Mouse (Mus musculus) limb, embryonic 13.5 days (tissue): ENCODE results near the gene Tmem260. TPM values are rescaled to one million over a fixed set of nuclear protein-coding genes. Genes with fewer than 3 reads are reported as not detected.

Experiments
- ATAC-seq: fragments of 200-750 bp; cut with Nextera tagmentation; 2 replicates; pipeline ENCODE4 v1.8.0; 2017; ENCODE audit warnings: low read depth, moderate number of reproducible peaks, moderate TSS enrichment; ENCODE audit not compliant: low FRiP score
- H3K27ac ChIP-seq: fragments of 300-500 bp; sonication (generic); 2 replicates; pipeline ENCODE4 v1.5.1; 2015; ENCODE audit warnings: inconsistent platforms, mild to moderate bottlenecking, moderate library complexity
- H3K27me3 ChIP-seq: fragments of 300-500 bp; sonication (generic); 2 replicates; pipeline ENCODE4 v1.6.1; 2015; ENCODE audit warnings: mild to moderate bottlenecking, inconsistent platforms
- H3K36me3 ChIP-seq: fragments of 300-500 bp; sonication (generic); 2 replicates; pipeline ENCODE4 v1.6.1; 2015; ENCODE audit warnings: inconsistent platforms, mild to moderate bottlenecking, moderate library complexity
- H3K4me1 ChIP-seq: fragments of 300-500 bp; sonication (generic); 2 replicates; pipeline ENCODE4 v1.6.1; 2015; ENCODE audit warnings: inconsistent platforms
- H3K4me2 ChIP-seq: fragments of 300-500 bp; sonication (generic); replicated peaks from 2 replicates; pipeline ENCODE4 v1.6.1; 2015; ENCODE audit warnings: inconsistent platforms, mild to moderate bottlenecking, moderate library complexity
- H3K4me3 ChIP-seq: fragments of 300-500 bp; sonication (generic); 2 replicates; pipeline ENCODE4 v1.5.1; 2015; ENCODE audit warnings: moderate library complexity, mild to moderate bottlenecking, inconsistent platforms
- H3K9ac ChIP-seq: fragments of 300-500 bp; sonication (generic); 2 replicates; pipeline ENCODE4 v1.6.1; 2015; ENCODE audit warnings: mild to moderate bottlenecking, inconsistent platforms
- H3K9me3 ChIP-seq: fragments of 300-500 bp; sonication (generic); 2 replicates; pipeline ENCODE4 v1.6.1; 2016; ENCODE audit warnings: inconsistent platforms
- WGBS: fragments of 180-500 bp; shearing (Covaris S2); methylation state at CpG from one replicate; pipeline ENCODE4 v1.1.7; 2015; 5-methylcytosine and 5-hydroxymethylcytosine counted together
- polyA plus RNA-seq: library from polyadenylated mRNA; unstranded; fragments of >200 nt; fragmentation: Nextera tagmentation; extraction: Ambion mirVana; gene quantifications from 2 replicates; pipeline ENCODE4 v1.2.1, GENCODE M21; 2015

Tmem260 gene
- polyA plus RNA-seq, 1 experiment from 2014 or later: 28.2 TPM

DNA sequence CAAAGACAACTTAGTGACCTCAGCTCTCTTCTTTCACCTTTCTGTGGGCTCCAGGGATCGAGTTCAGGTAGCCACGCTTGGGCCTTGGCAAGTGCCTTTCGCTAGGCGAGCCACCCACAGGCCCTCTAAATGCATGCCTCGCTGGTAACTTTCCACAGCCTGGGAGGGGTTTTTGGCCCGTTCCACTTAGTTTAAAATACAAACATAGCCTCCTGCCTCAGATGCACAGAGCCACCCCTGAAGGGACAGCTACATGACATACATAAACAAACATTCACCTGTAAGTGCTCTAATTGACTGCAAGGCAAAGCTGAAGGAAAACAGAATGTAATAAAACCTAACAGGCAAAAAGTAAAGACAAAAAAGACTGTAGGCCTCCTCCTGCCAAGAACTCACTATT is 79.1 kb downstream of the Tmem260 start:
- Histone ChIP-seq H3K4me3 (no peak overlapping the region), H3K4me2 (no peak overlapping the region), H3K27me3 (no peaks in the 10 kb centered on the region), H3K27ac (no peak overlapping the region), H3K9me3 (no peaks in the 10 kb centered on the region), H3K36me3 (no peaks in the 10 kb centered on the region), H3K4me1 (no peaks in the 10 kb centered on the region), H3K9ac (no peak overlapping the region)
- ATAC-seq: no peak
- WGBS: 51% methylated on average over 6 of the region's 6 CpGs

DNA sequence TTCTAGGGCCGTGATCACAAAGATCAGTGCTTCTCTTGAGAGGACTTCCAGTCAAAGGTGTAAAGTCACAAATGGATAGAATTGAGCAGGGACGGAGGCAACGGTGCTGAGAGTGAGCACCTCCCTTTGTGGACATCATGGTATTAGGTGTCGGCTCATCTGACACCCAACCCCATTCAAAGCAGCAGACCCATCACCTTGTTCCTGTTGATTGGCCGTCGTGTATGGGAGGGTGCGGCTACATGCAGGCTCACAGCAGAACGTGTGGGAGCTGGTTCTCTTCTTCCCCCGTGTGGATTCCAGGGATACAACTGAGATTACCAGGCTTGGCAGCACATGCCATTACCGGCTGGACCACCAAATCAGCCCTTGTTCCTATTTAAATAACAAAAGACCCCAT is 84.7 kb downstream of the Tmem260 start:
- Histone ChIP-seq H3K9ac (no peak overlapping the region), H3K36me3 (no peaks in the 10 kb centered on the region), H3K27me3 (no peaks in the 10 kb centered on the region), H3K27ac (no peak overlapping the region), H3K4me1 (no peaks in the 10 kb centered on the region), H3K9me3 (no peaks in the 10 kb centered on the region), H3K4me3 (no peak overlapping the region), H3K4me2 (no peak overlapping the region)
- ATAC-seq: no peak
- 51% methylated on average over 10 of the region's 10 CpGs for WGBS

DNA sequence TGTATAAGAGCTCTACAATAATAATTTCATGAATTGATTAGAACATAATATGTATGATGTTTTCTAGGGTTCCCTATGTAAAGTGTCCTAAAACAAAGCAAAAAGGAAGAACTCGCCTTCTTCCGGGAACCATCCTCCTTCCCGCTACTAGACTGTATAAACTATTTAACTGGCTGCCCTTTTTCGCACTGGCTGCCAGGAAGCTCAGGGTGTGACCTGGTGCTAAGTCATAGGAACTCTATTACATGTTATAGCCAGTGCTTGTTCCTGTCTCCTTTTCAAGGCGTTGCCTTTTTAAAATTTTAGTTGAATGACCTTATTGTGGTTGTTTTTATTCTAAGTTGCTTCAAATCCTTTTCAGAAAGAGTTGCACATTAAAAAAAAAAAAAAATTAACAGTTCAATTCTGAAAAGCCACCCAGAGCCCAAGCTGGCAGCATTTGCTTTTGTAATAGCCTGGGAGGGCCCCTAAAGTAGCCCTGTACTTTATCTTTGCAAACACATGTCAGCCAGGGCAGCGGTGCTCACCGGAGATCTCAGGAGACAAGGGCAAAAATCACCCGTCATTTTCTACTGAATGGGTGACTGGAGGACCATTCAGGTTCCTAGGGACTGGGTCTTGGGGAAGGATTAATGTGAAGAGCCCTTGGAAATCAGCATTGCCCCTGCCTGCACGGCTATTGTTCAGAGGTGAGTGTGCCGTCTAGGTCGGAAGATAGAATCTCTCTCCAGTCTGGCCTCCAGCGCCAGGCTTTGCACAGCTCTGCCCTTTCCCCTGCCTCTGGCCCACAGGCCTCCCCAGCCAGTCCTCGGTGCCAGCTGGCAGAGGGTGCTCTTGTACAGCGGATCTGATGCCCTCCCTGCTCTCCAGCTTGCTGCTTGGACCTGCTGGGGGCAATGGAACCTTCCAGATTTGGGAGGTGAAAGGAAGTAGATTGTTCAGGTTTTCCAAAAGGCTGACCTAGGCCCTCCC is 92.2 kb downstream of the Tmem260 start:
- WGBS: 79% methylated on average over 14 of the region's 14 CpGs
- Histone ChIP-seq H3K4me3 (no peak overlapping the region), H3K27me3 (peaks cover 14% of the 10 kb centered on the region), H3K4me1 (peaks cover 4% of the 10 kb centered on the region; the same call in 1 of the 2 replicates), H3K9me3 (no peaks in the 10 kb centered on the region), H3K27ac (no peak overlapping the region), H3K4me2 (no peak overlapping the region), H3K9ac (no peak overlapping the region), H3K36me3 (no peaks in the 10 kb centered on the region)
- ATAC-seq: no peak

DNA sequence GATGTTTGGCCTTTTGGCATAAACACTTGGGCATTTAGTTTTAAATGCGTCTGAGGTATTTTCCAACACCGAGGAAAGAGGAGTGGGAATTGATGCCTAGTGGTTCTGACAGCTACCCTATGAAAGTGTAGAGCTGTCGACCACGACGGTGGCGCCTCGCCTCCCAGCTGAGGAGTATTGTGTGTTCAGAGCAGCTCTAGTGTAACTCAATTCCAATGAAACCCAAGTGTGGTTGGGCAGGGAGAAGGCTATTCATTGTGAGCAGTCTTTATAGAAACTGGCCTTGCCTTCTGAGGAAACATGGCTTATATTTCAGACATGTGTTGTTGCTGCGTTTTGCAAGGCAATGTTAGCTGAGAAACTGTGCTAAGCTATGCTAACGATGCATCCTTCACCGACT is 99.2 kb downstream of the Tmem260 start:
- 71% methylated on average over 10 of the region's 10 CpGs for WGBS
- no peaks in the 10 kb centered on the region for H3K4me1 ChIP-seq
- H3K9ac ChIP-seq: no peak overlapping the region
- H3K4me2 ChIP-seq: no peak overlapping the region
- H3K9me3 ChIP-seq: no peaks in the 10 kb centered on the region
- ATAC-seq: no peak
- H3K4me3 ChIP-seq: no peak overlapping the region
- H3K36me3 ChIP-seq: no peaks in the 10 kb centered on the region
- peaks cover 15% of the 10 kb centered on the region for H3K27me3 ChIP-seq
- H3K27ac ChIP-seq: no peak overlapping the region

DNA sequence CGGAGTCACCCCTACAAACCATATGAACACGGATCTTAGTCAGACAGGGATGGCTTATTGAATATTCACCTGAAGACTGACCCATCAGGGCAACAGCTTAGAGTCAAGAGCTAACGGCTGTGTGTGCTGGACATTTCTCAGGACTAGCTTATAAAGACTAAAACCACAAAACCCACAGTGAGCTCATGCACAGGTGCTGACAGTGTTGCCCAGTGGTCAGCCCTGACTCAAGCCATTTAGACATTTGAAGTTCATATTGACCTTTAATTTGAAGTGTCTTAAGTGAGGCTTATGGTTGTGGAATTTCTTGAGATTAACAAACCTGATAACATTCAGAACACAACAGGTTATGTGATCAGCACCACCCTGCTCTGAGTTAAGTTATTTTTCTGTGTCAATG is 100.1 kb downstream of the Tmem260 start:
- Histone ChIP-seq H3K27ac (no peak overlapping the region), H3K9ac (no peak overlapping the region), H3K4me2 (no peak overlapping the region), H3K4me3 (no peak overlapping the region), H3K9me3 (no peaks in the 10 kb centered on the region), H3K27me3 (peaks cover 12% of the 10 kb centered on the region), H3K4me1 (no peaks in the 10 kb centered on the region), H3K36me3 (no peaks in the 10 kb centered on the region)
- WGBS: 91% methylated on average over 3 of the region's 3 CpGs
- no peak for ATAC-seq

DNA sequence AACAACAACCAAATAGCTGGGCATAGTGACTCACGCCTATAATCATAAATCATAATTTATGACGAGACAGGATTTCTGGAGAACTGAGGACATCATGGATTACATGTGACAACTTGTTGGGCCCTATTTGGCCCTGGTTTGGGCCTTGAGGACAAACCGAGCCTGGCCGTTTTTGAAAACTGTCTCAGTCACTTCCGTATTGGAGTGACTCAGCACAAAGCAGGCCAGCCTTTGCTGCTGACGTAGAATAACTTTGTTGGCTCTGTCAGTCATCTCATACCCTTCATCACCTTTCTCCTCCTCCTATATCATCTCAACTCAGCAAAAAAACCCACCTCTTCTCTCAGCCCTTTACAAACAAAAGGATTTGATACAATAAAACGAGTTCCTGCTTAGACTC is 103.8 kb downstream of the Tmem260 start:
- 72% methylated on average over 7 of the region's 7 CpGs for WGBS
- H3K4me2 ChIP-seq: no peak overlapping the region
- H3K9me3 ChIP-seq: no peaks in the 10 kb centered on the region
- no peaks in the 10 kb centered on the region for H3K27me3 ChIP-seq
- ATAC-seq: no peak
- H3K4me3 ChIP-seq: no peak overlapping the region
- H3K9ac ChIP-seq: no peak overlapping the region
- no peaks in the 10 kb centered on the region for H3K4me1 ChIP-seq
- H3K36me3 ChIP-seq: no peaks in the 10 kb centered on the region
- H3K27ac ChIP-seq: no peak overlapping the region

DNA sequence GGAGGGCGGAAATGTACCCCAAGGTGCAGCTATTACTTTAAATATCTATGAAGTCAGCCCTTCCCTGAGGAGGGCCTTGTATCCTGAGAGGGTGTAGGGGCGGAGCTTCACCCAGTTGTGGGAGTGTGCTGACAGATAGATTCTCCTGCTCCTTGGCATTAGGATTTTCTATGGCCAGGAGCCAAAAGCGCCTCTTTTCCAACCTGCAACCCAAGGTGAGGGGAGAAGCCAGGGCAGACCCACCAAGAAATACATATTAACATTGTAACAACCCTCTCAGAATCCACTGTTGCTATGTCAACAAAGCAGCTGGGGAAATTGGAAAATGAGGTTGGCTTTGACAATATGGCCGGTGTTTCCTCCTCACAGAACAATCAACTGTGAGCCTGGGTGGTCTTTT is 107.3 kb downstream of the Tmem260 start:
- no peak overlapping the region for H3K4me3 ChIP-seq
- WGBS: 73% methylated on average over 4 of the region's 4 CpGs
- no peaks in the 10 kb centered on the region for H3K36me3 ChIP-seq
- H3K4me1 ChIP-seq: no peaks in the 10 kb centered on the region
- no peak for ATAC-seq
- no peak overlapping the region for H3K4me2 ChIP-seq
- no peak overlapping the region for H3K27ac ChIP-seq
- H3K9me3 ChIP-seq: no peaks in the 10 kb centered on the region
- H3K27me3 ChIP-seq: no peaks in the 10 kb centered on the region
- H3K9ac ChIP-seq: no peak overlapping the region

DNA sequence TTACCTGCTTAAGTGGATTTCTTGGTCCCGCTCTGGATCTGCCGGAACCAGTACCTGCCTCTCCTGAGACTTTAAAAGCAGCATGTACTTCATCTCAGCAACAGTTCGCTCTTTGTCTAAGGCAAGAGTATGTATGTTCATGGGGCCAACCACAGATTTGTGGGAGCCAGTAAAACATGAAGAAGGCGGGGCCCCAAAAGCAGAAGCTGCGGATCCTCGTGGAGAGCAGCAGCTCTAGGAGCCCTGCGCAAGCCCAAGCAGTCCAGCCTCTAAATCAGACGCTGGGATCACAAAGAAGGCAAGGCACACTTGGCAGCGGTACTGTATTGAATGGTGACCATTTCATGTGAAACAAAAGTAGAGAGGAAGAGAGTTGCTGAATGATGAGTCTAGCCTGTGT is 107.8 kb downstream of the Tmem260 start:
- no peak overlapping the region for H3K9ac ChIP-seq
- no peaks in the 10 kb centered on the region for H3K36me3 ChIP-seq
- no peaks in the 10 kb centered on the region for H3K4me1 ChIP-seq
- no peak for ATAC-seq
- no peak overlapping the region for H3K27ac ChIP-seq
- WGBS: 83% methylated on average over 9 of the region's 9 CpGs
- no peak overlapping the region for H3K4me2 ChIP-seq
- no peaks in the 10 kb centered on the region for H3K9me3 ChIP-seq
- H3K4me3 ChIP-seq: no peak overlapping the region
- no peaks in the 10 kb centered on the region for H3K27me3 ChIP-seq

DNA sequence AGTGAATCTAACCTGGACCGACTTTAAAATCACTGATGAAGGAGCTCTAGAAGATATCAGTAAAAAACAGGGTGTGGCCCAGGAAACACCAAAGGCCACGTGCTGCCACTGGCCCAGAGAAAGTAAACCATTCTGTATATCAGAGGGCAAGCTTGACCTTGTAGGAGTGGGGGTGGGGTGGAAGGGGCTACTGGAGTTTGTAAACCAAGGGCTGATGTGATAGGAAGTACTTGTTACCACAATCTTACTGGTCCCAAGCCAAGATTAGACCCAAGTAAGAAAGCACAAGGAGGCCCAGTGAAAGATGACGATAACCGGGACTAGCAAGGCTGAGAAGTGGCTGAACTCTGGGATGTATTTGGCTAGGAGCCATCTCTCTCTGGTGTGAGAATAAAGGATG is 113.1 kb downstream of the Tmem260 start:
- Histone ChIP-seq H3K4me1 (no peaks in the 10 kb centered on the region), H3K4me2 (no peak overlapping the region), H3K27ac (no peak overlapping the region), H3K9me3 (no peaks in the 10 kb centered on the region), H3K4me3 (no peak overlapping the region), H3K36me3 (no peaks in the 10 kb centered on the region), H3K27me3 (no peaks in the 10 kb centered on the region), H3K9ac (no peak overlapping the region)
- ATAC-seq: no peak
- 85% methylated on average over 4 of the region's 4 CpGs for WGBS

DNA sequence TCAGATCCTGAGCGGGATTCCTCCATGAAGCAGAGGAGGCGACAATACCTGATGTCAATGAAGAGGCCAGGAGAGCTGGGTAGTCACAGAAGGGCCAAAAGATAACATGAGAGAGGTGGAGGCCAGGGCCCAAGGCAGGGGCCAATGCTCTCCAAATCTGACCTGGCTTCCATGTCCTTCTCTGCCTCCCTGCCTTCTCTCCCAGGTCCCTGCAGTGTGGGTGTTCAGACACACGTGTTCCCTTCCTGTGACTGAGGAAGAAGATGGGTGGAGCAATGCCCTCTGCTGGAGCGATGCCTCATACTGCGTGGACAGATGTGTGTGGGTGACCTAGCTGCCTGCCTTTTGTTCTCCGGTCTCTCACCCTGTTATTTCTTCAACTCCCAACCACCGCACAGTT is 113.8 kb downstream of the Tmem260 start:
- Histone ChIP-seq H3K9me3 (no peaks in the 10 kb centered on the region), H3K27ac (no peak overlapping the region), H3K4me3 (no peak overlapping the region), H3K27me3 (no peaks in the 10 kb centered on the region), H3K4me1 (no peaks in the 10 kb centered on the region), H3K9ac (no peak overlapping the region), H3K36me3 (no peaks in the 10 kb centered on the region), H3K4me2 (no peak overlapping the region)
- WGBS: 78% methylated on average over 7 of the region's 7 CpGs
- ATAC-seq: no peak

DNA sequence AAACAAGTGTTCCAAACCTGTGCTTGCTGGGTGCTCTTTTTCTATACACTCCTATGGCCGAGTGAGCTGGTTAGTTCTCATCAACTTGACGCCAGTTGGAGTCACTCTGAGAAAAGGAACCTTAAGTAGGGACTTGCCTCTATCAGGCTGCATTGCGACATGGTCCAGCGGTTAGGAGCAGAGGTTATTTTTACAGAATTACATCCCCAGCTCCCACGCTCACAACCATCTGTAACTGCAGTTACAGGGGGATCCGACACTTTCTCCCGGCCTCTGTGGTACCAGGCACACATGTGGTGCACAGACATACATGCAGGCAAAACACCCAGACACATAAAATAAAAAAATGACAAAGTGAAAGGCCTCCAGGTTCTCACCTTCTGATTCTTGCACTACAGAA is 120.7 kb downstream of the Tmem260 start:
- WGBS: 47% methylated on average over 7 of the region's 7 CpGs

More for the DNA sequence above, 120.7 kb downstream of the Tmem260 start:
- no peaks in the 10 kb centered on the region for H3K27me3 ChIP-seq
- no peaks in the 10 kb centered on the region for H3K36me3 ChIP-seq
- no peak overlapping the region for H3K4me3 ChIP-seq
- H3K27ac ChIP-seq: no peak overlapping the region
- H3K9me3 ChIP-seq: no peaks in the 10 kb centered on the region
- no peaks in the 10 kb centered on the region for H3K4me1 ChIP-seq
- ATAC-seq: no peak
- H3K9ac ChIP-seq: no peak overlapping the region
- no peak overlapping the region for H3K4me2 ChIP-seq
